Mouse (Mus musculus): ENCODE measurements around the gene Psapl1.

DNA sequence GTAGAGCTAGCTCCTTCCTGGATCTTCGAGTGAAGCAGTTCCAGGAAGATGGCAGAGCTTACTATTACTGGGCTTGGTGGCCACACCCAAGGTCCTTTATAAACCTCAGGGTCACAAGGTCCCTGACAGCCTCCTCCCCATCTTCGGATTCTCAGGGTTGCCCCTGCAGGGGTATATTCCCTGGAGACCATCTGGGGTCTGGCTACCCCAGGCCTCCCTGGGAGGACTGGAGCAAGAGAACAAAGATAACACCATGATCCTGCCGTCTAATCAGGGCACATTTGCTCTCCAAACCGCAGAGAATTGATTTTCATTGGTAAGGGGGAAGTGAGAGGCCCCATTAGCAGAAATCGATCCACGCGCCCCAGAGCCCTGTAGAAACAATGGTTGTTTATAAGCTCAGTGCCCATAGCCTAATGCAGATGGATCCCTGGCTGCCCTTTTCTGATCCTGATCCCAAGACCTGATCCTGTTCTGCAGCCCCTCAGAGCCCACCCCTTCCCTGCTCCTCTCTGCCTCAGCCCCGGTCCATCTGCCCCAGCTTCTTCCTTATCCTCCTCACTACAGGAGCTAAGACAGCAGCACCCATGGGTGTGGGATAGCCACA, 48.8 kb upstream of the Psapl1 start:
- TF ChIP-seq POLR2A (IDR thresholded peaks at IDR 0.05; ENCODE audit: extremely low read depth, insufficient read depth, low read length), result no peak
- no peak for TF ChIP-seq CTCF (IDR thresholded peaks at IDR 0.05; ENCODE audit: low read depth, low read length)
